Mouse (Mus musculus) mouse trophoblast stem cell (cell line): Measurements from ENCODE around the gene Stxbp3.

Experiments
- in situ Hi-C, 2 experiments: fragments of 300-500 bp; cut with MseI, MboI; formaldehyde crosslinking; loops; 2 replicates in 1 of 2; 3 replicates in 1 of 2; pipeline ENCODE4 v1.15.1; 2025

Stxbp3 gene

GRCm38 (mm10) chr3:108764976-108765375 lies 75.3 kb downstream of the Stxbp3 start:
- in situ Hi-C loops = no loop called here

GRCm38 (mm10) chr3:108763691-108764090 lies 76.6 kb downstream of the Stxbp3 start:
- in situ Hi-C loops = no loop called here

- in situ Hi-C loops = no loop called here
Observed at GRCm38 (mm10) chr3:108762597-108763111, 77.7 kb downstream of the Stxbp3 start.

GRCm38 (mm10) chr3:108759566-108760420 lies 80.5 kb downstream of the Stxbp3 start:
- in situ Hi-C loops = no loop called here

- in situ Hi-C loops = no loop called here
Observed at GRCm38 (mm10) chr3:108757570-108757969, 82.8 kb downstream of the Stxbp3 start.

GRCm38 (mm10) chr3:108756131-108756530 lies 84.2 kb downstream of the Stxbp3 start:
- in situ Hi-C loops = no loop called here

GRCm38 (mm10) chr3:108755542-108755941 lies 84.8 kb downstream of the Stxbp3 start:
- in situ Hi-C loops = no loop called here

- in situ Hi-C loops = no loop called here
Observed at GRCm38 (mm10) chr3:108754541-108754940, 85.8 kb downstream of the Stxbp3 start.

GRCm38 (mm10) chr3:108751691-108752090 lies 88.6 kb downstream of the Stxbp3 start:
- in situ Hi-C loops = no loop called here

- in situ Hi-C loops = no loop called here
Observed at GRCm38 (mm10) chr3:108751061-108751460, 89.3 kb downstream of the Stxbp3 start.

- in situ Hi-C loops = no loop called here
Observed at GRCm38 (mm10) chr3:108744060-108744459, 96.3 kb downstream of the Stxbp3 start.
